Mouse (Mus musculus) lung, embryonic 14.5 days (tissue): ENCODE measurements around the gene Hilpda. TPM values are rescaled to one million over a fixed set of nuclear protein-coding genes. Genes with fewer than 3 reads are reported as not detected.

Source experiments
- ATAC-seq: fragments of 200-750 bp; cut with Nextera tagmentation; 2 replicates; pipeline ENCODE4 v1.8.0; 2017; ENCODE audit warnings: mild to moderate bottlenecking, moderate TSS enrichment, moderate library complexity; ENCODE audit not compliant: insufficient read depth
- DNase-seq: peaks from one replicate; pipeline ENCODE4 v3.0.0-alpha.2; 2015
- H3K27ac ChIP-seq: fragments of 300-500 bp; sonication (generic); 2 replicates; pipeline ENCODE4 v1.5.1; 2014; ENCODE audit warnings: low read depth, mild to moderate bottlenecking, moderate library complexity
- H3K27me3 ChIP-seq: fragments of 300-500 bp; sonication (generic); 2 replicates; pipeline ENCODE4 v1.6.1; 2014; ENCODE audit warnings: low read length, control low read depth; ENCODE audit not compliant: insufficient read depth
- H3K36me3 ChIP-seq: fragments of 300-500 bp; sonication (generic); 2 replicates; pipeline ENCODE4 v1.6.1; 2014; ENCODE audit warnings: control low read depth; ENCODE audit not compliant: insufficient read depth
- H3K4me1 ChIP-seq: fragments of 300-500 bp; sonication (generic); 2 replicates; pipeline ENCODE4 v1.6.1; 2014; ENCODE audit warnings: antibody characterized with exemption, control low read depth; ENCODE audit not compliant: insufficient read depth
- H3K4me2 ChIP-seq: fragments of 300-500 bp; sonication (generic); 2 replicates; pipeline ENCODE4 v1.6.1; 2014; ENCODE audit warnings: mild to moderate bottlenecking
- H3K4me3 ChIP-seq: fragments of 300-500 bp; sonication (generic); 2 replicates; pipeline ENCODE4 v1.5.1; 2014; ENCODE audit warnings: low read depth, low read length
- H3K9ac ChIP-seq: fragments of 300-500 bp; sonication (generic); 2 replicates; pipeline ENCODE4 v1.6.1; 2014
- H3K9me3 ChIP-seq: fragments of 300-500 bp; sonication (generic); 2 replicates; pipeline ENCODE4 v1.6.1; 2016; ENCODE audit warnings: low read depth, low read length, control low read depth
- CTCF ChIP-seq: IDR thresholded peaks from 2 replicates; pipeline ENCODE4 v1.5.1; 2016; ENCODE audit warnings: antibody characterized with exemption, low read depth
- WGBS: fragments of 180-500 bp; shearing (Covaris S2); extraction: QIAGEN DNeasy Blood & Tissue Kit; methylation state at CpG from one replicate; pipeline ENCODE4 v1.1.7; 2014; 5-methylcytosine and 5-hydroxymethylcytosine counted together
- polyA plus RNA-seq: library from polyadenylated mRNA; unstranded; fragments of >200 nt; fragmentation: Nextera tagmentation; extraction: Ambion mirVana; gene quantifications from 2 replicates; pipeline ENCODE4 v1.2.1, GENCODE M21; 2014

Gene Hilpda
- polyA plus RNA-seq, 1 experiment from 2014 or later: 40.4 TPM

DNA sequence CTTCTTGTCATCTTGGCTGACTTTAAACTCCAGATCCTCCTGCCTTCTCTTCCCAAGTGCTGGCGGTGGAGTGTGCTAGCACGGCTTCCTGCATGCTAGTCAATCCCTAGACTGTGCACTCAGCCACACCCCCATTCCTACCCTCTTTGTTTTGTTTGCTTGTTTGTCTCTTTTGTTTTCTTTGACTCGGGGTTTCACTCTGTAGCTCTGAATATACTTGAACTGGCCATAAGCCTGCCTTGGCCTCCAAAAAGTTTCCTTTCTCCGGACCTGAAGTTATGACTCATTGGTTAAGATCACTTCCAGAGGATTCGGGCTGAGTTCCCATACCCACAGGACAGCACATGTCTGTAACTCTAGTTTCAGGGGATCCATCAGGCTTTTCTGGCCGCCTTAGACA is 16.4 kb downstream of the Hilpda start:
- no peak overlapping the region for H3K9ac ChIP-seq
- WGBS: 55% methylated on average over 6 of the region's 6 CpGs

DNA sequence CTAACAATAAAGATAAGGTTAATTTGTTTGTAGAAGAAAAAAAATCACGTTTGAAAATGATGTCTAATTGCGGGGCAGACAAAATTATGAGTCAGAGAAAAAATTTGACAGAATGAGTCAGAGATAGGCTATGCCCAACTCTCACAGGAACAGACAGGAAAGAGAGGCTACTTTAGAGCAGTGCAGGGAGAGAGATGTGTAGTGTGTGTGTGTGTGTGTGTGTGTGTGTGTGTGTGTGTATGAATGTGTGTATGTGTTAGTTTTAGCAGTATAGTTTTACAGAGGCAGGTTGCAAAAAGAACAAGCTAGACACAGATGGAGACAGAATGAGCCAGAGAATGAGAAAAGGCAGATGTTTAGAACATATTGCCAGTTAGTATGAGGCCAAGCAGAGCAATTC is 26.8 kb downstream of the Hilpda start:
- TF ChIP-seq CTCF: no peak
- Histone ChIP-seq H3K4me1 (no peaks in the 10 kb centered on the region), H3K9ac (no peak overlapping the region), H3K27ac (no peak overlapping the region), H3K4me3 (no peak overlapping the region), H3K36me3 (no peaks in the 10 kb centered on the region), H3K27me3 (no peaks in the 10 kb centered on the region), H3K9me3 (no peaks in the 10 kb centered on the region), H3K4me2 (no peak overlapping the region)
- DNase-seq (no peak), ATAC-seq (no peak)
- 34% methylated on average over 2 of the region's 2 CpGs for WGBS

More for the DNA sequence above, 16.4 kb downstream of the Hilpda start:
- no peaks in the 10 kb centered on the region for H3K27me3 ChIP-seq
- DNase-seq (no peak), ATAC-seq (no peak)
- no peaks in the 10 kb centered on the region for H3K36me3 ChIP-seq
- H3K4me3 ChIP-seq: no peak overlapping the region
- H3K27ac ChIP-seq: no peak overlapping the region
- H3K9me3 ChIP-seq: no peaks in the 10 kb centered on the region
- no peak overlapping the region for H3K4me2 ChIP-seq
- no peak for TF ChIP-seq CTCF
- H3K4me1 ChIP-seq: no peaks in the 10 kb centered on the region

DNA sequence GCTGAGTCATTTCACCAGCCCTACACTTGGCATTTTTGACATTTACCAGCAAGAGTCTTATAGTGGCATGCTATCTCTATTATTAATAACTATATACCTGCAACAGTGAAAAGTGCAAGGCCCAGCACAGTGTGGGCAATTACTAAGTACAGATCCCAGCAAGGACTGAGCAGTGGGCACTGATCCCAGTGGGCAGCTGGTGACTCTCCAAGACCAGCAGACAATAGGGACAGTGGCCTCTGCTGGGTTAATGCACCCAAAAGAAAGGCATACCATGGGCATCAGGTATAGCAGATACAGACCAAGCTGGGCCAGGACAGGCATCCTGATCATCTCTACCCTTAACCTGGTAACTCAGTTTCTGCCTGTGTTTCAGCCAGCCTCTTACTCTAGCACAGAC is 31.0 kb downstream of the Hilpda start:
- H3K9ac ChIP-seq: no peak overlapping the region
- no peak for DNase-seq
- no peaks in the 10 kb centered on the region for H3K36me3 ChIP-seq
- H3K27ac ChIP-seq: no peak overlapping the region
- no peak overlapping the region for H3K4me2 ChIP-seq
- no peaks in the 10 kb centered on the region for H3K27me3 ChIP-seq
- no peaks in the 10 kb centered on the region for H3K4me1 ChIP-seq
- no peak for TF ChIP-seq CTCF
- ATAC-seq: no peak
- H3K4me3 ChIP-seq: no peak overlapping the region
- H3K9me3 ChIP-seq: no peaks in the 10 kb centered on the region

DNA sequence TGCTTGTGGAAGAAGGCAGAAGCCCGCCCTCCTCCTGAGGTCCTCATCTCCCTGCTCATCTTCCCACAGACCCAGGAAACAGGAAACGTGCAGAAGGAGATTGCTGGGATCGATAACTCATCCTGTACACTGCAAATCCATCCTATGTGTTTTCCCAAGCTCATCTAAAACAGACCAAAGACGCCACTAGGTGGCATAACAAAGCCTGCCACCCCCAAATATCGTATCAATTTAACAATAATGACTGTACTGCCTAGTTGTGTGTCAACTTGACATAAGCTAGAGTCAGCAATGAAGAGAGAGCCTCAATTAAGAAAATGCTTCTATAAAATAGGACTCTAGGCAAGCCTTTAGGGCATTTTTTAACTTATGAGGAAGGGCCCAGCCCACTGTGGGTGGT is 31.4 kb downstream of the Hilpda start:
- no peak overlapping the region for H3K27ac ChIP-seq
- H3K9ac ChIP-seq: no peak overlapping the region
- H3K4me2 ChIP-seq: no peak overlapping the region
- H3K4me1 ChIP-seq: no peaks in the 10 kb centered on the region
- peak; percentile 15 for DNase-seq
- H3K9me3 ChIP-seq: no peaks in the 10 kb centered on the region
- ATAC-seq: no peak
- TF ChIP-seq CTCF: peak; percentile 34
- no peak overlapping the region for H3K4me3 ChIP-seq
- WGBS: 32% methylated on average over 5 of the region's 5 CpGs
- H3K27me3 ChIP-seq: no peaks in the 10 kb centered on the region
- no peaks in the 10 kb centered on the region for H3K36me3 ChIP-seq

DNA sequence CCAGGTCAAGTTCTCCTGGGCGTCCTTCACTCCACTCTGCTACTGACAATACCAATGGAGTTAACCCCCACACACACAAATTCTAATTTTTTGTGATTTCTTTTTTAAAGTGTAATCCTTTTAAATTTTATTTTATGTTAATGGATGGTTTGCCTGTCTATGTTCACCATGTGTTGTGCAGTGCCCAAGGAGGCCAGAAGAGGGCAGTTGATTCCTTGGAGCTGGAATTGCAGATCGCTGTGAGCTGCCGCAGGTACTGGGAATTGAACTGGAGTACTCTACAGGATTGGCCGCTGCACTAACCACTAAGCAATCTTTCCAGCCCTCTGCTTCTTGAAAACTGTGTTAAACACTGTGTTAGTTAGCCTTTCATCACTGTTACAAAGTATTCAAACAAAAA is 33.2 kb downstream of the Hilpda start:
- no peak overlapping the region for H3K4me3 ChIP-seq
- no peak for TF ChIP-seq CTCF
- no peaks in the 10 kb centered on the region for H3K36me3 ChIP-seq
- no peak overlapping the region for H3K9ac ChIP-seq
- DNase-seq (no peak), ATAC-seq (no peak)
- H3K4me1 ChIP-seq: no peaks in the 10 kb centered on the region
- H3K27ac ChIP-seq: no peak overlapping the region
- H3K27me3 ChIP-seq: no peaks in the 10 kb centered on the region
- 85% methylated on average over 4 of the region's 4 CpGs for WGBS
- no peak overlapping the region for H3K4me2 ChIP-seq
- no peaks in the 10 kb centered on the region for H3K9me3 ChIP-seq

DNA sequence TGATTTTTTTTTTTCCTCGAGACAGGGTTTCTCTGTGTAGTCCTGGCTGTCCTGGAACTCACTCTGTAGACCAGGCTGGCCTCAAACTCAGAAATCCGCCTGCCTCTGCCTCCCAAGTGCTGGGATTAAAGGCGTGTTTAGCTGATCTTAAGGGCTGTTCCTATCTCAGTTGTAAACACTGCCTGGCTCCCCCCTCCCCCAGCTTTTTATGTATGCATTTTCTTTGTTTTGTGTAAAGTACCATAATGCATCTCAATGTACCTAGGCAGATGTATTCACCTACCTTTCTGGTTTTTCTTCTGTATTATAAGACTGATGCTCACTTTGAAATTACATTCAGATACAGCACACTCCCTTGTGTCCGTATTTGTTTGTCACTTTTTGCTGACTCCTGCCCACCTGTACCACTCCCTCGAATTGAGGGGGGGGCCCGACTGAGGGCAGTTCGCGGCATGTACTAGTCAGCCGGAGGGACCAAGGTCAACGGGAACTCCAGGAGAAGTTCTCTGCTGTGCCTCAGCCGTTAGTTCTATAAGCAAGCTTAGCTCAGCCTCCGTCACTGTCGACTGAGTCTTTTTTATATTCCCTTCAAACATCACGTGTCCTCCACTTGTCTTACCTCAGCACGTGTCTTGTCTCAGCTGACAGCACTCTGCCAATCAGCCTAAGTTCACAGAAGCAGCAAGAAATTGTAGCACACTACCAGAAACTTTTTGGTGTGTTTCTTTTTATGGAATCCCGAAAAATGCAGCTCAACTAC is 36.7 kb downstream of the Hilpda start:
- no peaks in the 10 kb centered on the region for H3K9me3 ChIP-seq
- WGBS: 83% methylated on average over 16 of the region's 16 CpGs
- ATAC-seq (no peak), DNase-seq (no peak)
- no peaks in the 10 kb centered on the region for H3K36me3 ChIP-seq
- H3K4me3 ChIP-seq: no peak overlapping the region
- no peak overlapping the region for H3K9ac ChIP-seq
- H3K4me1 ChIP-seq: no peaks in the 10 kb centered on the region
- H3K27me3 ChIP-seq: no peaks in the 10 kb centered on the region
- no peak for TF ChIP-seq CTCF
- no peak overlapping the region for H3K27ac ChIP-seq
- no peak overlapping the region for H3K4me2 ChIP-seq

DNA sequence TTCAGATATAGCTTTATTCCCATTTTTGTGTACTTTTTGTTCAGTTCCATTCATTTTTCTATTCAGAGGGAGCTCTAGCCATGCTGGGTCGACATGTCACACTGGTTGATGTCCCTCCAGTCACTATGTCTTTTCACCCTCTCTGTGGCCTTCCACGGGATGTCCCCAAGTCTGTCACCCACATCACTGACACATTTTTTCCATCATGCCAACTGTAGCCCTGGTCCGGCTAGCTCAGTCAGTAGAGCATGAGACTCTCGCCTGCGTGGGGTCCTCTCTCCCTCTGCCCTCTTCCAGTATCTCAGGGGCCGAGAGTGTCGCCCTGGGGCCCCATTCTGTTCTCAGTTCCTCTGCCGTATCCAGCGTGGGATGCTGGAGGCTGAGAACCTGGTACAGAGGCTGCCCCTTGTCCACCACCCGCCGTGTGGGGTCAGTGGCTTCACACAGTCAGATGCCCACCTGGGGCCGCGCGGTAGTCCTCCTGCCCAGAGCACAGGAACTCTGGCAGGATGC is 41.5 kb downstream of the Hilpda start:
- H3K4me2 ChIP-seq: no peak overlapping the region
- H3K27me3 ChIP-seq: no peaks in the 10 kb centered on the region
- no peak overlapping the region for H3K4me3 ChIP-seq
- H3K36me3 ChIP-seq: no peaks in the 10 kb centered on the region
- H3K27ac ChIP-seq: no peak overlapping the region
- no peaks in the 10 kb centered on the region for H3K9me3 ChIP-seq
- ATAC-seq (no peak), DNase-seq (no peak)
- H3K4me1 ChIP-seq: no peaks in the 10 kb centered on the region
- no peak for TF ChIP-seq CTCF
- H3K9ac ChIP-seq: no peak overlapping the region
- 65% methylated on average over 14 of the region's 14 CpGs for WGBS
